Mouse (Mus musculus) mouse trophoblast stem cell (cell line): ENCODE measurements around the gene Ptprq.

Experiments used
- in situ Hi-C, 2 experiments: fragments of 300-500 bp; cut with MseI, MboI; formaldehyde crosslinking; loops; 2 replicates in 1 of 2; 3 replicates in 1 of 2; pipeline ENCODE4 v1.15.1; 2025

The Ptprq gene

GRCm38 (mm10) chr10:107649687-107650086 is 70.2 kb downstream of the Ptprq start:
- in situ Hi-C loops: no loop called here

GRCm38 (mm10) chr10:107628104-107628503 is 91.7 kb downstream of the Ptprq start:
- in situ Hi-C loops: no loop called here

GRCm38 (mm10) chr10:107626648-107627047 is 93.2 kb downstream of the Ptprq start:
- in situ Hi-C loops: no loop called here

- in situ Hi-C loops: no loop called here
Observed at GRCm38 (mm10) chr10:107624211-107624610, 95.6 kb downstream of the Ptprq start.

GRCm38 (mm10) chr10:107615460-107615859 is 104.4 kb downstream of the Ptprq start:
- in situ Hi-C loops: no loop called here

GRCm38 (mm10) chr10:107601371-107601770 is 118.5 kb downstream of the Ptprq start:
- in situ Hi-C loops: no loop called here

GRCm38 (mm10) chr10:107583360-107583759 is 136.5 kb downstream of the Ptprq start:
- in situ Hi-C loops: no loop called here

- in situ Hi-C loops: no loop called here
Observed at GRCm38 (mm10) chr10:107569044-107569443, 150.8 kb downstream of the Ptprq start.

- in situ Hi-C loops: no loop called here
Observed at GRCm38 (mm10) chr10:107568261-107568660, 151.6 kb downstream of the Ptprq start.

GRCm38 (mm10) chr10:107562875-107563274 is 157.0 kb downstream of the Ptprq start:
- in situ Hi-C loops: no loop called here

- in situ Hi-C loops: no loop called here
Observed at GRCm38 (mm10) chr10:107560881-107561280, 159.0 kb downstream of the Ptprq start.

- in situ Hi-C loops: no loop called here
Observed at GRCm38 (mm10) chr10:107543026-107543425, 176.8 kb downstream of the Ptprq start.

- in situ Hi-C loops: no loop called here
Observed at GRCm38 (mm10) chr10:107528758-107529157, 191.1 kb downstream of the Ptprq start.

GRCm38 (mm10) chr10:107519216-107519615 is 200.6 kb downstream of the Ptprq start:
- in situ Hi-C loops: no loop called here

GRCm38 (mm10) chr10:107516641-107517040 is 203.2 kb downstream of the Ptprq start:
- in situ Hi-C loops: no loop called here

- in situ Hi-C loops: no loop called here
Observed at GRCm38 (mm10) chr10:107514735-107515134, 205.1 kb downstream of the Ptprq start.

- in situ Hi-C loops: no loop called here
Observed at GRCm38 (mm10) chr10:107506397-107506796, 213.5 kb downstream of the Ptprq start.

- in situ Hi-C loops: no loop called here
Observed at GRCm38 (mm10) chr10:107503430-107503829, 216.4 kb downstream of the Ptprq start.

- in situ Hi-C loops: no loop called here
Observed at GRCm38 (mm10) chr10:107502193-107502592, 217.7 kb downstream of the Ptprq start.

GRCm38 (mm10) chr10:107499656-107500055 is 220.2 kb downstream of the Ptprq start:
- in situ Hi-C loops: no loop called here

- in situ Hi-C loops: no loop called here
Observed at GRCm38 (mm10) chr10:107496402-107496801, 223.4 kb downstream of the Ptprq start.

- in situ Hi-C loops: no loop called here
Observed at GRCm38 (mm10) chr10:107494568-107494967, 225.3 kb downstream of the Ptprq start, which contains the start of gene Myf6. Gene Myf6, minus strand, starts transcription at chr10:107494737.

- in situ Hi-C loops: no loop called here
Observed at GRCm38 (mm10) chr10:107493580-107494474, 226.0 kb downstream of the Ptprq start.
